Comparison of ENCODE assay signal across 22 mouse cellular contexts in genomic region chr1:121123436-121123835, GRCm38 (mm10).
DNase-seq lines count a peak whose midpoint lies in the region; TF ChIP-seq lines count a peak whose summit lies in the region.
"Had no signal": no experiment of that assay in that cellular context is flagged by ENCODE, and none has a peak within 500 bp of the region (broad histone marks: within the 10 kb centered on the region; RNA-seq: fewer than 3 reads in every experiment).

No protein-coding gene starts in this region.

- no peak overlapping the region for H3K9ac ChIP-seq in ES-E14 (ENCODE audit: insufficient read depth, low read depth, low read length, poor library complexity, severe bottlenecking)
- H3K9ac ChIP-seq: embryonic facial prominence, embryonic 13.5 days; embryonic facial prominence, embryonic 15.5 days; forebrain, embryonic 12.5 days had no signal

- H3K4me1 ChIP-seq in ES-E14 (ENCODE audit: control insufficient read depth in 2 of 2, insufficient read depth in 2 of 2, low read length in 2 of 2, poor library complexity in 1 of 2): peaks cover 0 to 7% of the 10 kb centered on the region in 2 experiments; a peak in 2 of 4 replicates
- H3K4me1 ChIP-seq: embryonic facial prominence, embryonic 15.5 days had no signal

- H3K36me3 ChIP-seq in ES-E14 (ENCODE audit: control insufficient read depth, insufficient read depth, low read length, poor library complexity, severe bottlenecking): no peaks in the 10 kb centered on the region
- H3K36me3 ChIP-seq: embryonic facial prominence, embryonic 13.5 days; embryonic facial prominence, embryonic 15.5 days; forebrain, embryonic 10.5 days; forebrain, embryonic 12.5 days had no signal

- H3K27ac ChIP-seq in ES-E14 (ENCODE audit: insufficient read depth, low read depth, low read length, poor library complexity, severe bottlenecking): no peak overlapping the region
- H3K27ac ChIP-seq: embryonic facial prominence, embryonic 13.5 days; embryonic facial prominence, embryonic 15.5 days; forebrain, embryonic 10.5 days; forebrain, embryonic 12.5 days had no signal

- in situ Hi-C loops in ES-E14 (cut with MboI; ENCODE audit: low sequenced_read_pairs in 2 of 2, unreplicated experiment in 2 of 2): no loop called here

- DNase-seq in retina, embryonic 14.5 days (ENCODE audit: low spot score): peak; percentile 4
- DNase-seq in retina, postnatal 1 day: no peak
- DNase-seq in ES-E14 (ENCODE audit: low read depth, low spot score) (peak; percentile 28), ZHBTc4 (ENCODE audit: low read depth, low spot score) (peak; percentile 80)
- DNase-seq in kidney, postnatal 36 days: no peak
- DNase-seq in gastrocnemius, postnatal 14 days: no peak
- no peak for DNase-seq in gastrocnemius, postnatal 25 days
- DNase-seq: adrenal gland, adult 2 months; adrenal gland, postnatal 10 days; adrenal gland, postnatal 25 days; cerebellum, adult 11 months; cerebellum, adult 18-20 months; cerebellum, adult 8-10 months; cerebellum, adult 9-11 months; cerebellum, postnatal 14 days; cerebellum, postnatal 36 days; embryo, embryonic 11 days had no signal

- intact Hi-C loops in gastrocnemius, postnatal 14 days (cut with DNase I; ENCODE audit: low total_unique reads): no loop called here

- no peak overlapping the region for H3K4me3 ChIP-seq in ES-E14 (ENCODE audit: insufficient read depth in 1 of 2, low read depth in 1 of 2, low read length in 2 of 2, poor library complexity in 1 of 2, severe bottlenecking in 1 of 2)
- H3K4me3 ChIP-seq: embryonic facial prominence, embryonic 13.5 days; embryonic facial prominence, embryonic 15.5 days; erythroblast, embryonic 14.5 days; forebrain, embryonic 10.5 days; forebrain, embryonic 12.5 days had no signal

- no peaks in the 10 kb centered on the region for H3K9me3 ChIP-seq in ES-E14 (ENCODE audit: control insufficient read depth, insufficient read depth, low read depth, low read length)
- H3K9me3 ChIP-seq: embryonic facial prominence, embryonic 13.5 days; embryonic facial prominence, embryonic 15.5 days; forebrain, embryonic 10.5 days; forebrain, embryonic 12.5 days had no signal

TF ChIP-seq in ES-E14, 5 proteins besides CTCF, POLR2A, EP300 and RAD21:
- TF ChIP-seq MAFK (IDR thresholded peaks at IDR 0.05; ENCODE audit: insufficient read depth, low read depth, low read length) (no peak), CHD2 (IDR thresholded peaks at IDR 0.05; ENCODE audit: low read depth, low read length) (no peak), ZNF384 (IDR thresholded peaks at IDR 0.05; ENCODE audit: low read depth, low read length) (no peak), HCFC1 (IDR thresholded peaks at IDR 0.05; ENCODE audit: borderline replicate concordance, insufficient read depth, low read length) (no peak), ZC3H11A (IDR thresholded peaks at IDR 0.05; ENCODE audit: borderline replicate concordance, low read depth, low read length) (no peak)

Comparison
In these comparisons a context has a peak if more than half of its experiments do, and no peak if none do; other contexts are left out.
1. DNase-seq: peak in retina, embryonic 14.5 days (single experiment), ES-E14 (single experiment) and ZHBTc4 (single experiment); none in retina, postnatal 1 day (single experiment), kidney, postnatal 36 days (0 of 2), gastrocnemius, postnatal 14 days (single experiment) and gastrocnemius, postnatal 25 days (single experiment).